Mouse (Mus musculus) ES-E14 (cell line): ENCODE measurements around the gene Gm4763.
"Not testable (repeated sequence)": the region's sequence is repeated elsewhere in the genome, so short reads cannot be mapped to it uniquely, and the experiment has no call there.

Experiments used
- CHD2 ChIP-seq: IDR thresholded peaks from 2 replicates; pipeline ENCODE4 v1.6.1; 2014; ENCODE audit warnings: mild to moderate bottlenecking, low read depth, low read length, inconsistent platforms
- HCFC1 ChIP-seq: IDR thresholded peaks from 2 replicates; pipeline ENCODE4 v1.6.1; 2012; ENCODE audit warnings: low read length, inconsistent platforms, borderline replicate concordance; ENCODE audit not compliant: insufficient read depth
- ZC3H11A ChIP-seq: IDR thresholded peaks from 2 replicates; pipeline ENCODE4 v1.6.1; 2012; ENCODE audit warnings: low read depth, mild to moderate bottlenecking, inconsistent platforms, low read length, borderline replicate concordance
- ZNF384 ChIP-seq: IDR thresholded peaks from 2 replicates; pipeline ENCODE4 v1.6.1; 2012; ENCODE audit warnings: low read depth, low read length, inconsistent platforms

GRCm38 (mm10) chr7:24692693-24693092 is 34.0 kb downstream of the Gm4763 start:
- TF ChIP-seq ZNF384, HCFC1, CHD2, ZC3H11A: not testable (repeated sequence)
